30 mouse cellular contexts compared by ENCODE assay signal in the genomic region with DNA sequence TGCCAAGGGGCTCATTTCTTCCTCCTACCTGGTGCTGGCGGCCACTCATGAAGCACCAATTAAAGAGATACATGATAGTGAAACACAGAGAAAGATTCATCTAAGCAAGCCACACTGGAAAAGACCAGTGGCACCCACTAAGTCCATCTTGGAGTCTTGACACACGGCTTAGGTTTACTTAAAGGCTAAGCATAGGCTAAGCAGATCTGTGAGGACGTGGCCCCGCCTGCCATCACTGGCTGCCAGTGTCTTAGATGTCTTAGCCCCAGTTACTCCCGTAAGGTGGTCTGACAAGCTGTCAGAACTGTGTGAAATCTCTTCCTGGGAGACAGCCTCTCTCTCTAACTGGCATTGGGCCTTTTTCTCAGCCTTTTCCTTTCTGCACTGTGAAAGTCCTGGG.
"Had no signal": no experiment of that assay in that cellular context is flagged by ENCODE, and none has a peak within 500 bp of the region (broad histone marks: within the 10 kb centered on the region; RNA-seq: fewer than 3 reads in every experiment).

No protein-coding gene starts in this region.

- DNase-seq: heart, postnatal 10 days; heart, postnatal 14 days; heart, postnatal 36 days; heart, postnatal 4 days; kidney, adult 11 months; kidney, adult 8-10 months; kidney, adult 9 months; kidney, postnatal 10 days; kidney, postnatal 14 days; layer of hippocampus, adult 9-11 months; layer of hippocampus, postnatal 36 days had no signal

- H3K4me3 ChIP-seq: heart, adult 2 months; heart, embryonic 10.5 days; heart, embryonic 12.5 days; heart, embryonic 13.5 days; heart, embryonic 15.5 days; hindbrain, embryonic 10.5 days; hindbrain, embryonic 12.5 days; hindbrain, embryonic 15.5 days; intestine, embryonic 15.5 days; kidney, embryonic 15.5 days; layer of hippocampus, adult 2 months had no signal

- H3K4me2 ChIP-seq: heart, embryonic 11.5 days; heart, embryonic 12.5 days; heart, embryonic 13.5 days; heart, embryonic 15.5 days; hindbrain, embryonic 12.5 days; hindbrain, embryonic 14.5 days; hindbrain, embryonic 15.5 days; intestine, embryonic 15.5 days; kidney, embryonic 15.5 days had no signal

- H3K9me3 ChIP-seq: heart, embryonic 10.5 days; heart, embryonic 12.5 days; heart, embryonic 13.5 days; heart, embryonic 15.5 days; hindbrain, embryonic 10.5 days; hindbrain, embryonic 12.5 days; hindbrain, embryonic 15.5 days; intestine, embryonic 15.5 days; kidney, embryonic 15.5 days had no signal

- H3K9ac ChIP-seq: heart, embryonic 12.5 days; heart, embryonic 13.5 days; heart, embryonic 15.5 days; hindbrain, embryonic 12.5 days; hindbrain, embryonic 14.5 days; hindbrain, embryonic 15.5 days; intestine, embryonic 15.5 days; kidney, embryonic 15.5 days had no signal

- H3K27me3 ChIP-seq: intestine, embryonic 15.5 days; kidney, embryonic 15.5 days had no signal

- H3K36me3 ChIP-seq: heart, embryonic 10.5 days; heart, embryonic 12.5 days; heart, embryonic 13.5 days; heart, embryonic 15.5 days; hindbrain, embryonic 10.5 days; hindbrain, embryonic 12.5 days; hindbrain, embryonic 15.5 days; intestine, embryonic 15.5 days; kidney, embryonic 15.5 days had no signal

- ATAC-seq: hindbrain, embryonic 16.5 days; hindbrain, postnatal 0 days; inflammation-experienced regulatory T-cells, adult 6 months; intestine, embryonic 15.5 days; intestine, embryonic 16.5 days; intestine, postnatal 0 days had no signal

- H3K27ac ChIP-seq: heart, adult 2 months; heart, embryonic 10.5 days; heart, embryonic 13.5 days; heart, embryonic 15.5 days; hindbrain, embryonic 10.5 days; hindbrain, embryonic 12.5 days; hindbrain, embryonic 14.5 days; hindbrain, embryonic 15.5 days; hindbrain, postnatal 0 days; intestine, embryonic 15.5 days; kidney, embryonic 15.5 days; kidney, postnatal 0 days; layer of hippocampus, adult 2 months had no signal
